Mouse (Mus musculus) kidney, adult 11 months (tissue): ENCODE measurements around the gene Tpm1.

Experiments used
- DNase-seq: peaks from one replicate; pipeline ENCODE4 v3.0.0; 2022

Gene Tpm1

GRCm38 (mm10) chr9:66978468-66978867 is 70.7 kb downstream of the Tpm1 start:
- no peak for DNase-seq

- DNase-seq, result no peak
Observed at GRCm38 (mm10) chr9:66977982-66978381, 71.2 kb downstream of the Tpm1 start.

GRCm38 (mm10) chr9:66977121-66977520 is 72.1 kb downstream of the Tpm1 start:
- no peak for DNase-seq

GRCm38 (mm10) chr9:66975239-66975645 is 74.0 kb downstream of the Tpm1 start, which contains the start of gene Lactb:
Gene Lactb (minus strand): TSS chr9:66975484.
- peak; percentile 94 for DNase-seq

GRCm38 (mm10) chr9:66974721-66975225 is 74.4 kb downstream of the Tpm1 start:
- peak; percentile 89 for DNase-seq
